Mouse (Mus musculus): ENCODE measurements around the gene Arid2. TPM values are rescaled to one million over a fixed set of nuclear protein-coding genes. Genes with fewer than 3 reads are reported as not detected.
"Not testable (repeated sequence)": the region's sequence is repeated elsewhere in the genome, so short reads cannot be mapped to it uniquely, and the experiment has no call there.

The Arid2 gene
- total RNA-seq (2021) = 10 to 100 TPM; 58.7 to 63.5 TPM

DNA sequence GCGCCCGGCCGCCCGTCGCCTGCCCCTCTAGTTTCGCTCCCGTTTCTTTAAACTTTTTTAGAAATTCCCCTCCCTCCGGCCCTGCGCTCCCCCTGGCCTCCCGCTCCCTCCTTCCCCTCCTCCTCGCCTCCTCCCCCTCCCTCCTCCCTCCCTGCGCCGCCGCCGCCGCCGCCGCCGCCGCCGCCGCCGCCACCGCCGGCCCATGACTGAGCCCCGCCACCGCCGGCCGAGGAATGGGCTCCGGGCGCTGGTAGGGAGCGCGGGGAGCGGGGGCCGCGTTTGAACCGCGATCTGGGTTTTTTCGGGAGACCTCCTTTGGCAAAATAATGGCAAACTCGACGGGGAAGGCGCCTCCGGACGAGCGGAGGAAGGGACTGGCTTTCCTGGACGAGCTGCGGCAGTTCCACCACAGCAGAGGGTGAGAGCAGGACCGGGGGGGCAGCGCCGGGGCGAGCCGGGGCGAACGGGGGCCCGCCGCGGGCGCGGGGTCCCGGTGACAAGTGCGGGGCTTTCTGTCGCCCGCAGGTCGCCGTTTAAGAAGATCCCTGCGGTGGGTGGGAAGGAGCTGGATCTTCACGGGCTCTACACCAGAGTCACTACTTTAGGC is at the start of gene Arid2:
Arid2 (plus strand) TSS at position 150 of the 607 bp plus-strand sequence.
- DNase-seq = peak; percentile 77
- intact Hi-C loops (cut with DNase I) = loop anchor here (10.0 kb wide), 3 partner anchors 123 to 493 kb away; partner anchors contain the start of gene Ano6

DNA sequence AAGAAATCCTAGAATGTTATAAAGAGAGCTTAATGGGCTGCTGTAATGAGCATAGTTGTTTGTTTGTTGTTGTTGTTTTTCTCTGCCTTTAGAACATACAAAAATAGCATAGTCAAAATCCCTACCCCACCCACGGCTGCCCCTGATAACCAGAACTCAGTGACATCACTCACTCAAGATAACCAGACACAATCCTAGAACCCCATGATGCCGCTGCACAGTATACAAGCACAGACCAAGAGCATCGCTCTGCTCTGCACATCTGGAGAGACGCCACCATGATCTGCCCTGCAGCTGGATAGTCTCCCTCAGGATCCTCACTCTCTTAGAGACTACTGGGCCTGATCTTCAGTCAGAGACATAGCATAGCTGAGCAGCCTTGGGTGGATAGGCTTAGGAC is 49.2 kb upstream of the Arid2 start:
- intact Hi-C loops (cut with DNase I) = no loop called here
- no peak for DNase-seq

DNA sequence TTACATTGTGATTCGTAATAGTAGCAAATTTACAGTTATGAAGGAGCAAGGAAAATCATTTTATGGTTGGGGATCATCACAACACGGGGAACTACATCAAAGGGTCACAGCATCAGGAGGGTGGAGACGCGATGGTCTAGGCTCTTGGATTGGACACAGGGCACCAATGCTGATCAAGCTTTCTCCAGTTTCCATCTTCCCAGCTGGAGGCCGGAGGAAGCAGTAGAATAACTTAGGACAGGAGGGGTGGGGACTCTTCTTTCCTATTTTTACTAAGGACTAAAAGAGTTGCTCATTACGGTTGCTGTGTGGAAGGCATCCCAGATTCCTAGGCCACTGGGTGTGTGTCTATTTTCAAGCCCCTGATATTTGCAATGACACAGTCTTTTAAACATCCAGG is 43.1 kb upstream of the Arid2 start:
- DNase-seq = no peak
- intact Hi-C loops (cut with DNase I) = no loop called here

DNA sequence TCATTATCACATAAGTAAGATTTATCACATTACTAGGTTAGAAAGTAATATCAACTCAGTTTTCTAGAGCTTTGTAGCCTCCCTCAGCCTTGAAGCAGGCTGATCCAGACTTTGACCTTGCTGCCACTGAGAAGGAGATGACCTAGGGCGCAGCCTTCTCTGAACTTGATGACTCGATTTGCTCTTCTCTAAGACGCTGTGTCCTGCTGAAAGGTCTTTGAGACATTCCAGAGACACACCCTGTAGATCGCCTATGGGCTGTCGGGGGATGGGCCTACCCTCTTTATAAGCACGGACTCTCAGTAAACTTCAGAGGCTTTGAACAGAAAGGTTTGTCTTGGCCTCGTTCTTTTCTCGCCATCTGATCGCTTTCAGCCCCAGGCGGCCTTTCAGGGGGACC is 42.6 kb upstream of the Arid2 start:
- intact Hi-C loops (cut with DNase I); DNase-seq: not testable (repeated sequence)

DNA sequence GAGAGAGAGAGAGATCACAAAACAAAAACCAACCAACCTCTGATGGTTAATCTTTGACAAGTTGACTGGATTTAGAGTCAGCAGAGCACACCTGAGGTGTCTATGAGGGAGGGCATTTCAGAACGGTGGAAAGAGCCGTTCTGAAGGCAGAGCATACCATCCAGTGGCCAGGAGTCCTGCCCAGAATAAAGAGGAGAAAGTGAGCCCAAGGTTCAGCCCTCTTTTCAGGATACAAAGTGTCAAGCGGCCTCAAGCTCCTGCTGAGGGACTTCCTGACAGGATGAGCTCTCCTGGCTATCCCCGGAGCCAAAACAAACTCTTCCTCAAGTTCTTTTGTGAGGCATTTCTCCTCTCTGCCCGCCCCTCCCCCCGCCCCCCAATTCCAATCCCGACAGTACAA is 33.5 kb upstream of the Arid2 start:
- intact Hi-C loops (cut with DNase I) = no loop called here
- no peak for DNase-seq

DNA sequence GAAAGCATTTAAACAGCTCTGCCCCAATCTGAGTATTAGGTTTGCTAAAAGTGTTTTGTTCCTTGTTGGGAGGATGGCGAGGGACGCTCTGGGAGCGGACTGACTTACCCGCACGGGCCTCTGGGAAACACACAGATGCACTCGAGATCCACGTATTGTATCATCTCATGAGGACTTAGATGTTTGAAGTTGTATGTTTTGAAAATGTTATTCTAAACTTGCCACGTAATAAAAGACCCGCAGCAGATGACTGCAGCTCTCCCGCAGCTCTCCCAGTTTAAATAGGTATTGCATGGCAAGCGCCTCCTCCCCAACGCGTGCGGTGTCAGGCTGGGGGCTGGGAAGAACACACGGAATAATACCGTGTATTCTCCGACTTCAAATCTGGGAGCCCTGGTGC is 33.0 kb upstream of the Arid2 start:
- DNase-seq = no peak
- intact Hi-C loops (cut with DNase I) = no loop called here

DNA sequence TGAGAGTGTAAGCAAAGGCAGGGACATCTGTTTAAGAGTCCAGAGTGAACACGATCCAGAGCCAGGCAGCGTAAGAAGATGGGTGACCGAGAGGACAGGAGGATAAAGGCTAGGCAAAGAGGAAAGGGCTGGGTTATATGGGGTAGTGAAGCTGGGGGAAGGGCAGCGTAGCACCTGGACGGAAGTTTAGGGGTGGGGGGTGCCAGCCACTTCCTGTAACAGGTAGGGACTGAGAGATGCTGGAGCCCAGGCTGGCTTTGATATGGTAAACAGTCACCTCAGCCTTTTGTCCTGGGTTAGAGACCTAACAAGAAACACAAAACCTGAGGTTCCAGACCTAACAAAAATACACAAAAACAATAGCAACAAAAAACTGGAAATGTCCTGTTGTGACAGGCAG is 29.5 kb upstream of the Arid2 start:
- intact Hi-C loops (cut with DNase I) = no loop called here
- no peak for DNase-seq

DNA sequence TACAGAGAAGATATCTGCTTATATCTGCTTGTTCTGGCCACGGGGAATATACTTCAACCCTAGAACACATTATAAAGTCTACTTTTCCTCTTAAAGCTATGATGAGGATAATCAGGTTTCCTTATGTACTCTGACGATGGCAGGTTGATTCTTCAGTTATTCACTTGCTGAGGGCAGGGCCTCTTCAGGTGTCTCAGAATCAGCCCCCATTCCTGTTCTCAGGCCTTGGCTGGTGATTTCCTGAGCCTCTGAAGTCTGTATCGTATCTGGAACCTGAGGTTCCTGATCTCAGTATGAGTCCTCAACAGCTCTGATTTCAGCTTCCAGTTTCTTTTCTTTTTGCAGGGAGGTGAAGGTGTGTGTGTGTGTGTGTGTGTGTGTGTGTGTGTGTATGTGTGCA is 22.7 kb upstream of the Arid2 start:
- intact Hi-C loops (cut with DNase I) = no loop called here
- DNase-seq = no peak

DNA sequence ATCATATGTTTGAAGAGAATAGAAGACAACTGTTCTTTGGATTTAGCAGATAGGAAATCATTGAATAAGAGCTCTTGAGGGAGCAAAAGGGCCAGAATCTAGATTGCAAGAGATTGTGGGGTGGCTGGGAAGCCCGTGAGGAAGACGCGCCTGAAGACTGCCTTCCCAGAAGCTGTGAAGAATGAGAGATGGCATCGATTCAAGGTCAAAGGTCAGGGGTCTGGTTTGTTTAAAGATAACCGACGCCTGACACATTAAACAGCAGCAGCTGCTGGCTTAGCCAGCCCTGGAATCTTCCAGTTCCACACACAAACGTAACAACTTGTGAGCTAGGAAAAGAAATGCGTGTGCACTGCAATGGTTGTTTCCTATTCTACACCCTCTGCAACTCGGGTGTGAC is 19.4 kb upstream of the Arid2 start:
- DNase-seq = no peak
- intact Hi-C loops (cut with DNase I) = no loop called here

DNA sequence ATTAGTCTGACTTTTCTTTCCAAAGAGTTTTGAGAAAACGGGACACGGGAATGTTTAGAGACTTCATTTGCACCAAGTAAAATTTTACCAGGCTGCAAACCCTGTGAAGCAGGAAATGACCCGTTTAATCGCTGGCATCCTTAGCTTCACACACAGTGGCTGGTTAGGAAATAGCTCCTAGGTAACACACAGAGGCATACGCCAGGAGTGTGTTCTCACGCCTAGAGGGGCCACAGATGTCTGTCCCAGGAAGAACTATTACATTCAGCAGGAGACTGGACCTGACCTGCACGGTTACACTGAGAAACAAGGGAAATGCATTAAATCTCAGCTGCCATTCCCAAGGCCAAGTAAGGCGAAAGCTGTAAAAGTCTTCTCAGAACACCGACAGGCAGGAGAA is 18.7 kb upstream of the Arid2 start:
- intact Hi-C loops (cut with DNase I) = no loop called here
- no peak for DNase-seq

DNA sequence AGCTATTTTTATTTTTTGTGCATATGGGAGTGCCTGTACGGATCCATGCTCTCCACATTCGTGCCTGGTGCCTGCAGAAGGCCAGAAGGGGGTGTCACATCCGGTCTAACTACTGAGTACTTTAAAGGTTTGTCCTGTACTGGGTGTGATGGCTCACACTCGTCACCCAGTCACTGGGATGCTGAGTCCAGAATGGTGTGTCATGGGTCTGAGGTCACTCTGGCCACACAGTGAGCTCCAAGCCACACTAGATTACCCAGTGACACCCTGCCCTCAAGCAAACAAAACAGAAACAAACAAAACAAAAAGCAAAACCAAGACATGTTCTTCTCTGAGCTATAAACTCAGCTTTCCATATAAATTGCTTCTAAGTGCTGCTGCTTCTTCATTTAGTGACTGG is 17.9 kb upstream of the Arid2 start:
- intact Hi-C loops (cut with DNase I) = no loop called here
- no peak for DNase-seq

DNA sequence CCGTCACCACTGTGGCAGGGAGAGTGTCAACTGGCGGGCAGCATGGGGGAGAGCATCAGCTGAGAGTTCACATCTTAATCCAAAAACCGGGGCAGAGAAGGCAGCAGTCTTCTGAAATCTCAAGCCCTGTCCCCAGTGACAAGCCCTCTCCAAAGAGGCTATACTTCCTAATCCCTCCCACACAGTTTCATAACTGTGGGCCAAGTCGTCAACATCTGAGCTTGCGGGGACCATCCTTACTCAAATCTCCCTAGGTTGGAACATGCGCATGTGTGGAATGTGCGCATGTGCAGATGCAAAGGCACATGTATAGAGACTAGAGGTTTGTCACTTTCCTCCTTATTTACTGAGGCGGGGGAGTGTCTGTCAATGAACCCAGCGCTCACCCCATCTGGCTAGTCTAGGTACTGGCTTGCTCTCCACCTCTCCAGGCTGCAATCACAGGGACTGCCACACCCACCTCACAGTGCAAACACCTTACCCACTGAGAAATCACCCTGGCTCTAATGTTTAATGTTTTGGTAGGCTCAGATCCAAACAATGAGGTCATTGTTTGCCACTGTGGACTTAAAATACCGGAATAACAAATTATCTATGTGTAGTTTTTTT is 16.9 kb upstream of the Arid2 start:
- intact Hi-C loops (cut with DNase I) = no loop called here
- DNase-seq = no peak

DNA sequence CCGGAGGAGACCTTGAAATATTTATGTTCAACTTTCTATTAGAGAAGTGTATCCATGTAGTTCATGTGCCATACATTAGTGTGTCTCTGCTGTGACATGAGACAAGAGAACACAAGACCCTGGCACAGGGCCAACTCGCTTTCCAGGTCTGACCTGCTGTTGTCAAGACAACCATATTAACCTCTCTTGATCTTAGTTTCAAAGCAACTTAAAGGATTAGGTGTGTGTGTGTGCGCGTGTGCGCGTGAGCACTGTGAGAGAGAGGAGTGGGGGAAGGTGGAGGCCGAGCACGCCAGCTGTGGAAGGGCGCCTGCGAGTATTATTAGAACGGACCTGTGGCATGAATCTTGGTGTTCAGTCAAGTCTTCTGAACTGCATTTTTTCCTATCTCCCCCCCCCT is 15.0 kb upstream of the Arid2 start:
- peak; percentile 50 for DNase-seq
- intact Hi-C loops (cut with DNase I) = no loop called here

DNA sequence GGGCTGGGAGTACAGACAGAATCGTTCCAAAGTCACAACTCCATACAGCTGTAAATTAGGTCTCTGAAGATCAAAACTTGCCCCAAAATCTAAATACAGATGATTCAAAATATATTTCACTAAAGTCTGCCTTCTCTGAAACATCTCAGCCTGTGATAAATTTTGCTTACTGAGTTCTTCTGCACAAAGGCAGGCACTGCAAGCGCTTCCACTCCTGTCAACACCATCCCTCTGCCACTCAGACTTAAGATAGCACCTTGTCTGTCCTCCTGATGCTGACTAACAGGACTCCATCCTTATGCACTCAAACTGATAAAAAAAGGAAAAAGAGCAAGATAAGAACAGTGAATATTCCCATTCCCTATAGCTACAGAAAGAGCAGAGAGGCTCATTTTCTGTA is 13.0 kb upstream of the Arid2 start:
- DNase-seq = no peak
- intact Hi-C loops (cut with DNase I) = no loop called here

DNA sequence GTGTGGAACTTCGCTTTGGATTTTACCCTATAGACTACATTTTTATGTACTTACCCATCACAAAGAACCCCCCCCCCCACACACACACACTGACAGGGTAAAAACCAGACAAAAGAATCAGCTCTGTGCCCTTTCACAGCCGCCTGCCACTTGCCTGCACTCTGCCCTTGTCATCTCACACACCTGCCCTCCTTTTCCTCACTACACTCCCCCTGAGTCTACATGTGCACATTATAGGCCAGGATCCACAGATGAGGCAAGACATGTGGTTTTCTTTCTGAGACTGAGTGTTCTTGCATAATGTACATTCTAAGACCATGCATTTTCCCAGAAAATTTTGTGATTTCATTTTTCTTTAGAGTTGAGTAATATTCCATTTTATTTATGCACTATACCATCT is 12.1 kb upstream of the Arid2 start:
- intact Hi-C loops (cut with DNase I) = no loop called here
- no peak for DNase-seq

DNA sequence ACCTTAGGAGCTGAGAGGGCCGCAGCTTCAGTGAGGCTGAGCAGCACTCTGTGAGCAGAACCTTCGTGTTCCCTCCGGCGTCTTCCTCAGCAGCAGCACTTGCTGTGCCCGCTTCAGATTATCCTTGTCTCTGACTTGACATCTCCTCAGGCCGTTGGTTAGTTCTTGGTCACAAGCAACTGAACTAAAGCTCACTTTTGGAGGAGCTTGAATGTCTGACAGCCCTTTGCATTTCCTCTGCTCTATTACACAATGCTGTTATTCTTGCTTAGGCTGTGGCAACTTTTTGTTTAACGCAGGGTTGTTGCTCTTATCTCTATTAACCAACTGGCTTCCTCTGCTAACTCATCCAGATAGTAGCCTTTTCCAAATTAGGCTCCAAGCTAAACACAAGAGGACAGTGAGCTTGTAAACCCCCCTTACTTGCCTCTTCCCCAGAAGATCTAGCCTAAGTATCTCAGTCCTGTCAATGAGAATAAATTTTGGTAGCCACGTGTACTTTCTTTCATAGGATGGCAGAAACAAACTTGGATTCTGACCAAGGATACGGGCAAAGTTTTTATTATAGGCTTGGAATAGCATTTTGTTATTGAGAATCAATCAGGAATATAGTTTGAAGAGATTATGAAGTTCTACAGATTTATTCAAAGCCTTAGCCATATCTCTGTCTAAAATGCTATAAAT is 11.4 kb upstream of the Arid2 start:
- DNase-seq = no peak
- intact Hi-C loops (cut with DNase I) = no loop called here

DNA sequence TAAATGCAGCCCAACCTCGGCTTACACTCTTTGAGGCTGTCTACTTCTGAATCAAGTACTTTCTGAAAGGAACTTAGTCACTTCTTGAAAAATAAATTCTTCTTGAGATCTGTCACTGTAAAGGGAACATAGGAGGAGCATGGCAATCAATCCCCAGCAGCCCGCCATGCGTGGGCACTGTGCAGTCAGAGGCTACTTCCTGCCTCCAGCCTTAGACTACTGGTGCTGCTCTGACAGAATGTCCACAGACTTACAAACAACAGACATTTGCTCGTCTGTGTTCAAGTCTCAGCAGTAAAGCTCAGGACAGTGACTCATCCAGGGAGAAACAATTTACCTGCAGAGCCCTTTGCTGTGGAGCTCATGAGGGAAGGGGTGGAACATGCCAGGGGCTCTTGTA is 10.3 kb upstream of the Arid2 start:
- intact Hi-C loops (cut with DNase I) = no loop called here
- no peak for DNase-seq

DNA sequence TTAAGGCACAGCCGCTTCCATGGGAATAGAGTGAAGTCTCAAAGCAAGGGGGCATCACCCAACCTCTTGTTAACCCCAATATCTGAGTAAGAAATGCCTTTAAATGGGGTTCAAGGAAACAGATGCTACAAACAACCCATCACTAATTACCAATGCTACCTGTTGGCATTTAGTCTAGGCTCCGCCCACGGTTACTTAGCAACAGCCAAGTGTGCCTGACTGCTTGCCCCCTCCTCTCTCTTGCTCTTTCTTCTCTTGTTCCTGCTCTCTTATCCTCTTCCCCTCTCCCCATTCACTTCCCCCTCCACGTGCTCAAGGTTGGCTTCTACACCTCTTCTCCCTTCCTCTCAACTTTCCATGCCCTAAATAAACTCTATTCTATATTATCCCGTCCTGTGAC is 6.1 kb upstream of the Arid2 start:
- intact Hi-C loops (cut with DNase I) = loop anchor here (10.0 kb wide), 3 partner anchors 116 to 486 kb away; partner anchors contain the start of gene Ano6
- DNase-seq = no peak

DNA sequence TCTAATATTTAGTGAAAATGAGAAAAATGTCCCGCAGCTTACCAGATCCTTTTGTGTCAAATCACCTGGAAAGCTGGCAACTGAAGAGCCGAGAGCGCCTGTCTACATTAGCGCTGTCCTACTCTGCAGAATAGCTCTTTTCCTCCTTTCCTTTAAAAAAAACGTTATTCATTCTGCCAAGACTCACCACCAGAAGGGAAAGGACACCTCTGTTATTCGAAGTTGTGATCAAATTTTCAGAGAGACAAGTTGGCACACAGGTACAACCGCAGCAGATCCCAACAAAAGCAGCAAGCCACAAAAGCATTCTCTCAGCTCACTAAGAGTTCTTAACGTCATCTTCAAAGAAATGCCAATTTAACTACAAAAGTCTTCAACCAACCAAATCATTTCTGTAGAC is 4.2 kb upstream of the Arid2 start:
- intact Hi-C loops (cut with DNase I) = loop anchor here (10.0 kb wide), 3 partner anchors 118 to 488 kb away; partner anchors contain the start of gene Ano6
- DNase-seq = no peak

DNA sequence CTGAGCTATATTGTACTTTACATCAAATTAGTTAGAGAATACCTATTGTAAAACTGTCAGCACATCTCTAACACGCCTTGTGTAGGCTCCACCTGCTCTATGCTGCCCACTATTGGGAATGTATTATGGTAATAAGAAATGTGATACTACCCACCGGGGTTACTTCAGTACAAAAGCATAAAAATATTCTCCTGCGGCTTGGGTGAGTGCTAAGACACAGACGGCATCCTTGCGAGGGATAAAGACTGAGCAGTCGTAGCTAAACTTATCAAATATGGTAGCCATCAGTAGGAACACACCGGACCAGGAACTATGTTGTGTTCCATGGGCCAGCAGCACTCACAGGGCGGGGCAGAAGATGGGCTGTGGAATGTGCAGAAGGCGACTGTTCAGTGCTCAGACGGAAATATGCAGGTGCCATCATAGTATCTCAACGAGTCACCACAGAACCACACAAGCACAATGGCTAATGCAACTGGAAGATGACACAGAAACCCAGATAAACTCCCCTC is 3.3 kb upstream of the Arid2 start:
- intact Hi-C loops (cut with DNase I) = loop anchor here (10.0 kb wide), 3 partner anchors 119 to 489 kb away; partner anchors contain the start of gene Ano6
- peak; percentile 43 for DNase-seq

DNA sequence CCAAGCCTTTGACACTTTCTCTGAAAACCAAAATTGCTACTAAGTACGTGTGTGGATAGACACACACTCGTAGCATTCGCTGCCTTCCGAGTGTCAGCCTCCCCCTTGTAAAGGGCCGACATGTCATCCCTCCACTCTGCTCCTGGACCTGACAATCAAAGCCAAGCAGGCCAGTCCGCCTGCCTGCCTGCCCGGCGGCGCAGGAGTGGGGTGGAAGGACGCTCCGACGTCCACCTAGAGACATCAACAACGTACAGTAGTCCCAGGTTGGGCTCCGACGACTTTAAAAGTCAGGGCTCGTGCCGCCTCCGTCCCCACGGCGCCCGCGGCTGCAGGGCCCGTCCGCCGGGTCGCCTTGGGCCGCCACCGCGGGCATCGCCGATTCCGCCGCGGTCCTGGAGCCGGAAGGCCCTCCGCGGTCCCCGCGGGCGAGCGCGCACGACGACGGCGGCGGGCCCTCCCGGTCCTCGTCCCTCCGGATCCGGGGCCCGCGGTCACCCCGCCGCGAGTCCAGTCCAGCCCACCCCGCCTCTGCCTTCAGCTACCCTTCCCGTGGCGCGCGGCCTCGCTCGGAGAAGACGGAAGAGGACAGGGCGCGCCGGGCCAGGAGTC is 2.5 kb upstream of the Arid2 start:
- peak; percentile 41 for DNase-seq

More for the DNA sequence above, 2.5 kb upstream of the Arid2 start:
- intact Hi-C loops (cut with DNase I) = loop anchor here (10.0 kb wide), 3 partner anchors 120 to 490 kb away; partner anchors contain the start of gene Ano6
